In the genomic region with DNA sequence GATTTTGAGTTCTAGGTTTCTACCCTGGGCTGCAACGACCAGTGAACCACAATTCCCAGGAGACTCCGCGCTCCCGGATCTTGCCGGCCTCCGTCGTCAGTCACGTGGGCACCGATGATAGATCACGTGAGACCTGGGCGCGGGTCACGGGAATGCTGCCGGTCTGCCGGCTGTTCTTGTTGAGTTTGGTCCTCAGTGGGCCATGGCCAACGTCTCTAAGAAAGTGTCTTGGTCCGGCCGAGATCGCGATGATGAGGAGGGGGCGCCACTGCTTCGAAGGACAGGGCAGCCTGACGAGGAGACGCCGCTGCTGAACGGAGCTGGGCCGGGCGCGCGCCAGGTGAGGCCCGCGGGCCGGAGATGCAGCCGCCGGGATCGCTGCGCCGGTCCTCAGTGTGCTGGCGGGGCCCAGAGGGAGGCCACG, we compare ENCODE assay signal across 8 mouse cellular contexts. TPM values are rescaled to one million over a fixed set of nuclear protein-coding genes. Genes with fewer than 3 reads are reported as not detected.
DNase-seq lines count a peak whose midpoint lies in the region; ATAC-seq lines count a peak whose summit lies in the region.

A gene (plus strand): TSS at position 117 of the 424 bp plus-strand sequence.

- peak within 1 kb of the TSS; percentile 67 for H3K4me3 ChIP-seq in forebrain, embryonic 11.5 days (ENCODE audit: low read depth, low read length)
- peak within 1 kb of the TSS; percentile 98 for H3K4me3 ChIP-seq in heart, embryonic 16.5 days (ENCODE audit: low read length)
- peak within 1 kb of the TSS; percentile 93 for H3K4me3 ChIP-seq in liver, embryonic 15.5 days (replicated peaks)
- H3K4me3 ChIP-seq in neural tube, embryonic 12.5 days, result peak within 1 kb of the TSS; percentile 88

- ATAC-seq in forebrain, embryonic 11.5 days (replicated peaks; ENCODE audit: low FRiP score), result peak; percentile 91
- peak; percentile 92 for ATAC-seq in heart, embryonic 16.5 days (replicated peaks; ENCODE audit: extremely low read depth, insufficient read depth, low FRiP score)
- ATAC-seq in liver, embryonic 15.5 days (ENCODE audit: insufficient read depth), result peak; percentile 91
- peak; percentile 84 for ATAC-seq in neural tube, embryonic 12.5 days (ENCODE audit: low FRiP score, low read depth)

- H3K36me3 ChIP-seq in forebrain, embryonic 11.5 days (ENCODE audit: control insufficient read depth, insufficient read depth, low read length), result no peaks in the 10 kb centered on the region
- H3K36me3 ChIP-seq in heart, embryonic 16.5 days (ENCODE audit: control insufficient read depth, insufficient read depth), result no peaks in the 10 kb centered on the region
- peaks cover 4% of the 10 kb centered on the region; the same call in 1 of the 2 replicates for H3K36me3 ChIP-seq in liver, embryonic 15.5 days (replicated peaks)
- H3K36me3 ChIP-seq in neural tube, embryonic 12.5 days, result no peaks in the 10 kb centered on the region; the same call in 1 of the 2 replicates

- no peak within 1 kb of the TSS for H3K27ac ChIP-seq in forebrain, embryonic 11.5 days (ENCODE audit: low read depth, low read length)
- H3K27ac ChIP-seq in heart, embryonic 16.5 days (ENCODE audit: low read length), result no peak within 1 kb of the TSS
- H3K27ac ChIP-seq in liver, embryonic 15.5 days (replicated peaks), result peak within 1 kb of the TSS; percentile 61
- H3K27ac ChIP-seq in neural tube, embryonic 12.5 days, result no peak within 1 kb of the TSS

- H3K9ac ChIP-seq in forebrain, embryonic 11.5 days (ENCODE audit: low read length), result peak within 1 kb of the TSS; percentile 79
- H3K9ac ChIP-seq in heart, embryonic 16.5 days (ENCODE audit: low read length), result peak within 1 kb of the TSS; percentile 91
- H3K9ac ChIP-seq in liver, embryonic 15.5 days, result peak within 1 kb of the TSS; percentile 79
- peak within 1 kb of the TSS; percentile 82 for H3K9ac ChIP-seq in neural tube, embryonic 12.5 days

- DNase-seq in CD8-positive naive resting alpha-beta T cell, adult 2 months (ENCODE audit: low read depth in 2 of 2, low spot score in 2 of 2), result peak; percentile 70 to 77
- DNase-seq in c-Kit-positive CD71-negative TER-119-negative erythroid progenitor cells, embryonic 14.5 days (ENCODE audit: low read depth), result peak; percentile 72
- DNase-seq in forebrain, embryonic 11.5 days (ENCODE audit: low spot score), result peak; percentile 94
- DNase-seq in kidney, postnatal 36 days, result peak; percentile 96 to 97
- peak; percentile 83 for DNase-seq in telencephalon, adult 2 months (ENCODE audit: low read depth, low spot score)

- peak within 1 kb of the TSS; percentile 81 for H3K4me2 ChIP-seq in forebrain, embryonic 11.5 days (ENCODE audit: low read depth, low read length, severe bottlenecking)
- H3K4me2 ChIP-seq in heart, embryonic 16.5 days (ENCODE audit: low read depth, low read length), result peak within 1 kb of the TSS; percentile 96
- peak within 1 kb of the TSS; percentile 83 for H3K4me2 ChIP-seq in liver, embryonic 15.5 days
- peak within 1 kb of the TSS; percentile 80 for H3K4me2 ChIP-seq in neural tube, embryonic 12.5 days (replicated peaks)

- WGBS in forebrain, embryonic 11.5 days, result 0% methylated on average over 40 of the region's 40 CpGs
- 0% methylated on average over 40 of the region's 40 CpGs for WGBS in heart, embryonic 16.5 days
- under 1% methylated on average over 40 of the region's 40 CpGs for WGBS in liver, embryonic 15.5 days (ENCODE audit: insufficient replicate concordance)
- WGBS in neural tube, embryonic 12.5 days, result under 1% methylated on average over 40 of the region's 40 CpGs

- H3K9me3 ChIP-seq in forebrain, embryonic 11.5 days (ENCODE audit: control insufficient read depth, low read length), result no peaks in the 10 kb centered on the region
- H3K9me3 ChIP-seq in heart, embryonic 16.5 days (replicated peaks; ENCODE audit: control insufficient read depth, low read length), result no peaks in the 10 kb centered on the region
- H3K9me3 ChIP-seq in liver, embryonic 15.5 days (replicated peaks), result no peaks in the 10 kb centered on the region
- H3K9me3 ChIP-seq in neural tube, embryonic 12.5 days, result no peaks in the 10 kb centered on the region

- H3K27me3 ChIP-seq in forebrain, embryonic 11.5 days (ENCODE audit: control insufficient read depth, insufficient read depth, low read length), result no peaks in the 10 kb centered on the region
- H3K27me3 ChIP-seq in heart, embryonic 16.5 days (ENCODE audit: control insufficient read depth, insufficient read depth, low read length), result no peaks in the 10 kb centered on the region
- H3K27me3 ChIP-seq in liver, embryonic 15.5 days, result no peaks in the 10 kb centered on the region
- H3K27me3 ChIP-seq in neural tube, embryonic 12.5 days (replicated peaks), result no peaks in the 10 kb centered on the region

- H3K4me1 ChIP-seq in forebrain, embryonic 11.5 days (replicated peaks; ENCODE audit: control insufficient read depth, insufficient read depth, low read length), result peaks cover 8% of the 10 kb centered on the region; the same call in 1 of the 2 replicates
- peaks cover 11% of the 10 kb centered on the region for H3K4me1 ChIP-seq in heart, embryonic 16.5 days (ENCODE audit: control insufficient read depth, insufficient read depth, low read length)
- H3K4me1 ChIP-seq in liver, embryonic 15.5 days (replicated peaks), result peaks cover 42% of the 10 kb centered on the region
- peaks cover 14% of the 10 kb centered on the region for H3K4me1 ChIP-seq in neural tube, embryonic 12.5 days

RNA-seq across cellular contexts. Expression of the gene that starts here (rescaled TPM):
- 24.2 and 25.4 TPM in 2 replicates for polyA plus RNA-seq in forebrain, embryonic 11.5 days (2014; fragmentation: Nextera tagmentation; extraction: Ambion mirVana)
- polyA plus RNA-seq in heart, embryonic 16.5 days (2015; fragmentation: Nextera tagmentation; extraction: Ambion mirVana), result 16.1 and 19.2 TPM in 2 replicates
- 10.7 TPM in 2 replicates for polyA plus RNA-seq in liver, embryonic 15.5 days (2015; fragmentation: Nextera tagmentation; extraction: Ambion mirVana)
- 22.4 and 25.1 TPM in 2 replicates for polyA plus RNA-seq in neural tube, embryonic 12.5 days (2016; fragmentation: Nextera tagmentation; extraction: Ambion mirVana)
